In genomic region chr11:93835800-93836199, GRCm38 (mm10) we compare ENCODE assay signal across 21 mouse cellular contexts.
"Had no signal": no experiment of that assay in that cellular context is flagged by ENCODE, and none has a peak within 500 bp of the region (broad histone marks: within the 10 kb centered on the region; RNA-seq: fewer than 3 reads in every experiment).

No protein-coding gene starts in this region.

- H3K4me1 ChIP-seq: heart, embryonic 10.5 days; heart, embryonic 12.5 days; hindbrain, embryonic 10.5 days; hindbrain, embryonic 12.5 days; intestine, embryonic 15.5 days; limb, embryonic 13.5 days; limb, embryonic 15.5 days; liver, embryonic 12.5 days had no signal

- H3K4me2 ChIP-seq: heart, embryonic 12.5 days; hindbrain, embryonic 12.5 days; hindbrain, embryonic 14.5 days; intestine, embryonic 15.5 days; limb, embryonic 13.5 days; limb, embryonic 15.5 days; liver, embryonic 12.5 days had no signal

- H3K9me3 ChIP-seq: heart, embryonic 10.5 days; heart, embryonic 12.5 days; hindbrain, embryonic 10.5 days; hindbrain, embryonic 12.5 days; intestine, embryonic 15.5 days; limb, embryonic 13.5 days; limb, embryonic 15.5 days; liver, embryonic 12.5 days had no signal

- H3K27ac ChIP-seq: heart, embryonic 10.5 days; hindbrain, embryonic 10.5 days; hindbrain, embryonic 12.5 days; hindbrain, embryonic 14.5 days; intestine, embryonic 15.5 days; layer of hippocampus, adult 2 months; left cerebral cortex, adult 2 months; limb, embryonic 13.5 days; limb, embryonic 15.5 days; liver, embryonic 12.5 days; liver, embryonic 14.5 days had no signal

- H3K27me3 ChIP-seq: heart, embryonic 12.5 days; hindbrain, embryonic 12.5 days; intestine, embryonic 15.5 days; limb, embryonic 13.5 days; limb, embryonic 15.5 days; liver, embryonic 12.5 days had no signal

- H3K36me3 ChIP-seq: heart, embryonic 10.5 days; heart, embryonic 12.5 days; hindbrain, embryonic 10.5 days; hindbrain, embryonic 12.5 days; intestine, embryonic 15.5 days; limb, embryonic 13.5 days; limb, embryonic 15.5 days; liver, embryonic 12.5 days had no signal

- H3K9ac ChIP-seq: heart, embryonic 12.5 days; hindbrain, embryonic 12.5 days; hindbrain, embryonic 14.5 days; intestine, embryonic 15.5 days; limb, embryonic 13.5 days; limb, embryonic 15.5 days; liver, embryonic 12.5 days; liver, embryonic 14.5 days had no signal

- DNase-seq: gastrocnemius, postnatal 14 days; heart, postnatal 10 days; heart, postnatal 4 days; kidney, adult 18-20 months; kidney, adult 8-10 months; kidney, postnatal 10 days; kidney, postnatal 25 days; kidney, postnatal 4 days; left cerebral cortex, postnatal 4 days had no signal

- H3K4me3 ChIP-seq: heart, embryonic 10.5 days; heart, embryonic 12.5 days; hindbrain, embryonic 10.5 days; hindbrain, embryonic 12.5 days; intestine, embryonic 15.5 days; layer of hippocampus, adult 2 months; left cerebral cortex, adult 2 months; limb, embryonic 13.5 days; limb, embryonic 15.5 days; liver, embryonic 12.5 days had no signal
